Mouse (Mus musculus) ovary, postnatal 10 days (tissue): ENCODE data around the gene Gdf1.

Experiments used
- DNase-seq: peaks from one replicate; pipeline ENCODE4 v3.0.0; 2022; ENCODE audit warnings: low spot score

Gdf1 gene

DNA sequence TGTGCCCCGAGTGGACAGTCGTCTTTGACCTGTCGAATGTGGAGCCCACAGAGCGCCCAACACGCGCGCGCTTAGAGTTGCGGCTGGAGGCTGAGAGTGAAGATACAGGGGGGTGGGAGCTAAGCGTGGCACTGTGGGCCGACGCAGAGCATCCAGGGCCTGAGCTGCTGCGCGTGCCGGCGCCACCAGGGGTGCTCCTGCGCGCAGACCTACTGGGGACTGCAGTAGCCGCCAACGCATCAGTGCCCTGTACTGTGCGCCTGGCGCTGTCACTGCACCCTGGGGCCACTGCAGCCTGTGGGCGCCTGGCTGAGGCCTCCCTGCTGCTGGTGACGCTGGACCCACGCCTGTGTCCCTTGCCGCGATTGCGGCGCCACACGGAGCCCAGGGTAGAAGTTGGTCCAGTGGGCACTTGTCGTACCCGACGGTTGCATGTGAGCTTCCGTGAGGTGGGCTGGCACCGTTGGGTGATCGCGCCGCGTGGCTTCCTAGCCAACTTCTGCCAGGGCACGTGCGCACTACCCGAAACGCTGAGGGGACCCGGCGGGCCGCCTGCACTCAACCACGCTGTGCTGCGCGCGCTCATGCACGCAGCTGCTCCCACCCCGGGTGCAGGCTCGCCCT, 1.2 kb downstream of the Gdf1 start:
- DNase-seq: no peak

DNA sequence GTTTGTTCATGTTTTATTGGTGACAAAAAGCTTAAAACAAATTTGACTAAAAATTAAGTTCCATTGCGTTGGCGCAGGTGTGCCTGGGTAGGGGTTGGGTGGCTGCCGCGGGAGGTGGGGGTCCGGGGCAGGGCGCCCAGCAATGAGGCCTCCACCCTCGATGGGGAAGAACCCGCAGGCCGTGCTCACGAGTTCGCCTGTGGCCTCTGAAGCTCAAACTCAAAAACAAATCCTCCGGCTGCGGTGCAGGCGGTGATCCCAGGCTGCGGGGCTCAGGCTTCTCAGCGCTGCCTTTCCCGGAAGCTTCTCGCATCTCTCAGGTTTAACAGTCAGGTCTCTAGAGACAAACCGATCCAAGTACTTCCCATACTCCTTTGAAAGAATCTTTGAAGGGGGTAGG, 1.9 kb downstream of the Gdf1 start:
- no peak for DNase-seq

DNA sequence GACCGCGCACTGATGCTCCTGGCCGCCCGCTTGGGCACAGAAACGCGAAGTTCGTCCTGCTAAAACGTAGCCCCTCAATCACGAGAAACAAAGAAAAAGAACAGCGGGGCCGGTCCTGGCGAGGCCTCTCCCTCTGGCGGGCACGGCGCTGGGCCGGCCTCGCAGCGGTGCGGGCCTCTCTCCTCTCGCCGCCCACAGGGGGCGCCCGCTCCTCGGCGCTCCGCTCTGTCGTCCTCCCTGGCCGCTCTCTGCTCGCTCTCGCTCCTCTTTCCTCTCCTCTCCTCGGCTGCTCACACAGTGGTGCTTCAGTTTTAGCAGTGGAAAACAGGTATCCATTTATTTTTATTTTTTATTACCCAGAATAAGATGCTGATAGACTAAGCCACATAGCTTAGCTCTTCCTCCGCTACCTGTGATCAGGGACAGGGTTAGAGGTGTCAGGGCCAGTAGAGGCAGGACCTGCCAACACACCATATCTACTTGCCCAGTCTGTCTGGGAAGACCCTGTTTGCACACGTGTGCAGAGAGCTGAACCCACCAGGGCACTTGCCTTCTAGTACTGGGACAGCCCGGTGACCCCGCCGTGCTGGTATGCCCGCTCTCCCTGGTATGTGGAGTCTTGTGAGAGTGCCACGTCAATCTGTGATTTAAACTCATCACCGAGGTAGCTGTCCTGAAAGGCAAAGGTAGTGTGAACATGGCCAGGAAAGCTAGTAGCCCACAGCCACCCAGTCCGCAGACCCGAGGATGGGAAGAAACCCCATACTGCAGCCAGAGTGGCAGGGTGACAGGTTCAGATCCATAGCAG, 2.7 kb downstream of the Gdf1 start:
- no peak for DNase-seq

DNA sequence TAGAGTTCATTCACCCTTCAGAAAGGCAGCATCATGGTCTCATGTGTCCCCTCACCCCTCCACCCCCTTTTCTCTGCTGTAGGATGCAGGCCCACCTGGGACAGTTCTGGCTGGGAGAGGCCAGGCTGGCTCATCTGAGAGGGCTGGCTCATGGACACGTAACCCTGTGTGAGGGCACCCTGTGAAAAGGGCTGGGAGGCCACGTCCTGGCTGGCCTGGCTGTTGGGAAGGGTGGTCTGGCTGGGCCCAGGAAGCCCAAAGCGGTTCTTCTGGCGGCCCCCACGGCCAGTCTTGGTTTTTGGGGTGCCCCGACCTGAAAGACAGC, 3.2 kb downstream of the Gdf1 start:
- no peak for DNase-seq

DNA sequence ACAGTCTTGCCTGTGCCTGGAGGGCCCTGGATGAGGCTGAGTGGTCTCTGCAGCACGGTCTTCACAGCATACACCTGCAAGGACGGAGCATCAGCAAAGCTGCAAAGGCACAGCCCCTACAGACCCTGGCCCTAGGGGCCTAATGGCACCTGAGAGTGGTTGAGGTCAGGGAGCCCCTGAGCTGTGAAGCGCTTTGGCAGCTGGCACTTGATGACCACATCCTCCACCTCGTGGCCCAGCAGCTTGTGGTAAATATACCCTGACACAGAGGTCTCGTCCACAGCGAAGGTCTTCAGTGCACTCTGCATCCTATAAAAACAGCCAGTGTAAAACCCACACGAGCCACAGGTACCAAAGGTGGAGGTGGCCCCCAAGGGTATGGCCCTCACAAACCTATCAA, 9.3 kb downstream of the Gdf1 start:
- DNase-seq: no peak

DNA sequence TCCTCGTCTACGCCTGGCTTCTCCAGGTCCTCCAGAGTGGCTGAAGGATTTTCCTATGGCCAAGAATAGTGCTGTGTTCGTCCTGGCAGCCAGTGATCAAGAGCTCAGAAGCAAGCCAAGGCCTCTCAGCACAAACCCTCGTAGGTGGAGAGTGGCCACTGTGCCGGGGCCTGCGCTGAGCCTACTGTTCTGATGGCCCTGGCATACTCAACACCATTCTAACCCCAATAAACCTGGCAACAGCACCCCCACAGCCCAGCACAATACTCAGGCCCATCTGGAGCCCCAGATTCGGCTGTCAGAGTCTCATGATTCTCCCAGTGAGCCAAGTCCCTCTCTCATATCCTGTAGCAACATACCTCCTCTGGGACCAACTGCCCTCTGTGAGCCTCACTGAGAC, 11.0 kb downstream of the Gdf1 start:
- no peak for DNase-seq

DNA sequence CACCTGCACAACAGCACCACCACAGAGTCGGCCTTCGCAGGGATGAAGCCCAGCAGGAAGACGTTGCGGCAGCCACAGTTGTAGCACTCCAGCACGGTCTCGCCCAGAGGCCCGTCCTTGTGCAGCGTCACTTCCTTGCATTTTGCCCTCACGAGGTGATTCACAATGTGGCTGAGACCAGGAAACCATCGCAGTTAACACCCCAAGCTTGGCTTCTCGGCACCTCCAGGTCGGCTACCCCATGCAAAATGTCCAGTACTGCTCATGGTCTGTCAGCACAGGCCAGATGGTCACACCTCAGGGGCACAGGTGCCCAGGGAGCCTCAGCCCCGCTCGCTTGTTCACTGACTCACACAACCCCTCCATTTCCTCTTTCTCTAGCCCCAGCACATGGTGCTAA, 12.4 kb downstream of the Gdf1 start:
- DNase-seq: no peak

DNA sequence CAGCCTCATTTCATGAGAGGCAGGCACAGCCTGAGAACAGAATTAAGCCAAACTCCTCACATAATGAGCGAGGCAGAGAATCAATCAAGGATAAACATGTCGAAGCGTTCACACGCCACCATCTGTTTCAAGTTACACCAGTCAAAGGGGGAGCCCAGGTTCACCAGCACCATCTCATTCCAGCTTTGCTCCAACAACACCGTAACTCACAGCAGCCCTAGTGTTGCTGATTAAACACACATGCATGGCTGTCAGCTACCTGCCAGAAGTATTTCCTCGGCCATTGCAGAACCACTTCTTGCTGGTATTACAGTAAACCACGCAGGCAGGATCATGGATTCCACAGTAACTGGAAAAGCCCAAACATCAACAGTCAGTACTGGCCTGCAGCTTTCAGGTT, 13.5 kb downstream of the Gdf1 start:
- DNase-seq: no peak

DNA sequence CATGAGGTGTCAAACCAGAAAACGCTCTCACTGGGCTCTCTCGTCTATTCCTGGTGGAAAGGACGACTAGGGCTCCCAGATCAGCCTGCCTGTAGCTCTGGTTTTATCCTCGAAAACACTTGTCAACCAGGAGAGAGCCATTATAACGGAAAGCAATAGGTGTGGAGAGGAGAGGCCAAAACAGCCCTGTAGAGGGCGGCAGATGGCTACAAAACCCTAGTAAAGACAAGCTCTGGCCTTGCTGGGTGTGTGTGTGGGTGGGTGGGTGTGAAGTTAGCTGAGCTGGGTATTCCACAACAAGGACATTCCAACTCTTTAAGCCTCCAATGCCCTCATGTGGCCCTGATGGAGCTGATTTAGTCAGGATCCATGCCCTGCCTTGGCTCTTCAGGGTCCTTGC, 14.1 kb downstream of the Gdf1 start:
- no peak for DNase-seq

DNA sequence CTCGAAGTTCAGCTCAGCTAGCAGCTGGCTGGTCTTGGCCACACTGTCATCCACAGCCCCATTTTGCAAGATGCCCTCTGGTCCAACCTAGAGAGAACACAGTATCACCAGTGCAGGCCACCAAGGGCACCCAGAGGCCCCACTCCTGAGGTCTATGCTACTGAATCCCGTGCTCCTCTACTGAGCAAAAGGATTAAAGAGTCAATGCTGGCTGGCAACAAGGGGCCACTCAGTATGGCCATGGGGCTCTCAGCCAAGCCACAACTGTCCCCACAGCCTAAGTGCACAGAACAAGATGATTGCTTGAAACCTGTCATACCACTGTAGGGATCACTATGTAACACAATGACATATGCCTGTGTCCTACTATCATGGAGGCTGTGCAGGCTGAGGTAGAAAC, 14.7 kb downstream of the Gdf1 start:
- no peak for DNase-seq

DNA sequence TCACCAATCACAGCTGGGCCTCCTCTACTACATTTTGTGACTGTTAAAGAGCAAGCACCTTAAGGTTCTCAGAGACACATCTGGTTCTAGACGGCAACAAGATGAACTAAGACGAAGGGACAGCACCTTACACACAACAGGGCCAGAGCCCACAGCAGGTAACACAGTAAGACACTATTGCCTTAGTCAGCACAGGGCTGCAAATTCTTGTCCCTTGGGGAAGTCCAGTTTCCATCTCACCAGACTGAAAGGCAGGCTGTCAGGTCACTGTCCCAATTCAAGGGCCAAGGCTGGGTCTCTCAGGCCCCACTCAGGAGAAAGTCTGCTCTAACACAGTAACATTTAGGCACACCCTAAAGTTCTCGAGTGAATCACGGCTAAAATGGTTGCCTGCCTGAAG, 17.8 kb downstream of the Gdf1 start:
- no peak for DNase-seq

DNA sequence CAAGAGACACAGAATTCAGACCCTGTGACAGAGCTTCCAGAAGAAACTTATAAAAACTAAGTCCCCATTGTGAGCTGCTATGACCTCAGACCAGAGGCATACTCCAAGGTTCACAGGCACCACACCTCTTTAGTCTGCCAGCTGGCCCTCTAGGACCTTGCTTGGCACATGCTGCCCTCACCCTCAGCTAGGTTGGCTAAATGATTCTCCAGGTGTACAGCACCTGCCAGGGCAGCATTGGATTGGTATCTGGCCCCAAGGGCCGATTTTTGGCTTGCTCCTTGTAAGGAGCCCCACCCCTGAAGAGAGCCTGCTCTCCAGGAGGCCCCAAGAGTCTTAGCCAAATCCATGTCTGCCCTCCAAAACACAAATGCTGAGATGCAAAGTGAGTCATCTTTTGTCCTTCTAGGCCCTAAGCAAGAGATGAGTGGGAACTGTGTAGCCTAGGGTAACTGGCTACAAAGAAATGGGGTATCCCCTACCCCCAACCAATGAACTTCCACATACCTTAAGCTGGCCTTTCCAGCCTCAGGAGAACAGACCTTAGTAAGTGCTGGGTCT, 18.3 kb downstream of the Gdf1 start:
- no peak for DNase-seq

DNA sequence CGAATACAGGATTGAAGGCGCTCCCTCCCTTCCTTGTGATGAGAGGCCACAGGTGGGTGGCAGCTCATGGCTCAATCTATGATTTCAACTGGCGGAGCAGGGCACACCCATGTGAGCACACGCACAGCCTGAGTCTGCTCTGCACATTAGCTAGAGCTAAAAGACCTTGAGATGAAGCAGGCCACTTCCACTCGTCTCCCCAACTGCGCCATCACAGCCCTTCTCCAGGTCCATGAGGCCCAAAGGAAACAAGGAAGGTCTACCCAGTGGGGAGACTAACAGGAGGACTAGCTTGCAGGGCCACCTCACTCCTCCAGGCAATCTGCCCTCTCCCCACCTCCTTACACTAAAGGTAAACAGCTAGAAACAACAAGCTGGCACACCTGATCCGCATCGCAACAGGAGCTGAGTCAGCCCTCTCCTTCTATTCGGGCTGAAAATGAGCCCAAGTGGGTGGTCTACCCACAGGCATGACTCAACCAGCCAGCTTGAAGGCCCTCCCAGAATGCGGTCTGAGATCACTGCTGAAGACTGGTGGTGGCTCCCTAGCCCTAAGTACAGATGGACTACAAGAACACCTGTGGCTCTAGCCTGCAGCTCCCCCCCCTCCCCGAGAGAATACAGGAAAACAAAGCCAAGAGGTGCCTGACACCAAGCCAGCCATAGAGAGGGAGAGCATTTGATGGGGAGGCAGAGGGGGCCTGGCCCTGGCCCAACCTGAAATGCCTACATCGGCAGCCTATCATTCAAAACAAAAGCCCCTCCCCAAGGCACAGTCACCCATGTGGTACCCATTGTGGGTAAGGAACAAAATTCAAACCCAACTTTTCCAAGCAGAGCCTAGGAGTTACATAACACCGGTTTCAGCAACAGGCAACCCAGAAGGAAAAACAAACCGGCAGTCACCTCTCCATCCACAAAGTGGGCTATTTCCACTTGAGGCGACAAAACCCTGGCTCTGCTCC, 21.7 kb downstream of the Gdf1 start:
- no peak for DNase-seq

DNA sequence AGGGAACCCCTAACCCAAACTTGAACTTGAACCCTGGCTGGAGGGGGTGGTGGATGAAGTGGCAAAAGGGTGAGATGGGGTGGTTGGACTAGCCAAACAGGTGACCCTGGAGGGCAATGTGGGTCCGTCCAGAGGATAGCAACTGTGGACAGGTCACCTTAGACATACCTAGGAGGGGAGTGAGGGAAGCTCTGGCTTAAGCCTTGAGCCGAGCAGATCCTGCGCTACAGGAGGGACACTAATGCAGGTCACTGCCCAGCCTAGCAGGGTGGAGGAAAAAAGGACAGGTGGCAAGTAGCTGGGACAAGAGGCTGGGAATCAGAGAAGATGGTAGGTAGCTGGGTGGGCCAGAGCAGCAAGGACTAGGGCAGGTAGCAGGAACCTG, 22.4 kb downstream of the Gdf1 start:
- no peak for DNase-seq

DNA sequence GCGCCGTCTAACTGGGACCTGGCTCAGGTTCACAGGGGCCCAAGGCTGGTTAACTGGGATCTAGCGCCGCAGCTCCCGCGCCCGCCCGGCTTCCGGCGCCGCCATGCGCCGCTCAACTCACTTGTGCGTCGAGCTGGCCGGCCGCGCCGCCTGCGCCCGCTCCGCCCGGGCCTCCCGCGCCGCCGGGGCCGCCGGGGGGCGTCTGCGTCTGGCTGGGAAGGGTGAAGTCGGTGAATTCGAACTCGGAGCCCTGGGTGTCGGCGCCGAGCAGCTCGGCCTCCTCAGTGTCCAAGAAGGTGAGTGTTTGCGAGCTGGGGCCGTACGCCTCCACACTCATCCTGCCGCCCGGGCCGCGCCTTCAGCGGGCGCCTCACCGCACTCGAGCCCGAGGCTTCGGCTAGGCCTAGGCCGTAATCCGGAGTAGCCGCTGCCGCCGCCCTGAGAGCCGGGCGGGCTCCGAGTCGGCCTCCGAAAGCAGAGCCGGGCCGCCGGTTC, 23.1 kb downstream of the Gdf1 start:
- peak; percentile 49 for DNase-seq

DNA sequence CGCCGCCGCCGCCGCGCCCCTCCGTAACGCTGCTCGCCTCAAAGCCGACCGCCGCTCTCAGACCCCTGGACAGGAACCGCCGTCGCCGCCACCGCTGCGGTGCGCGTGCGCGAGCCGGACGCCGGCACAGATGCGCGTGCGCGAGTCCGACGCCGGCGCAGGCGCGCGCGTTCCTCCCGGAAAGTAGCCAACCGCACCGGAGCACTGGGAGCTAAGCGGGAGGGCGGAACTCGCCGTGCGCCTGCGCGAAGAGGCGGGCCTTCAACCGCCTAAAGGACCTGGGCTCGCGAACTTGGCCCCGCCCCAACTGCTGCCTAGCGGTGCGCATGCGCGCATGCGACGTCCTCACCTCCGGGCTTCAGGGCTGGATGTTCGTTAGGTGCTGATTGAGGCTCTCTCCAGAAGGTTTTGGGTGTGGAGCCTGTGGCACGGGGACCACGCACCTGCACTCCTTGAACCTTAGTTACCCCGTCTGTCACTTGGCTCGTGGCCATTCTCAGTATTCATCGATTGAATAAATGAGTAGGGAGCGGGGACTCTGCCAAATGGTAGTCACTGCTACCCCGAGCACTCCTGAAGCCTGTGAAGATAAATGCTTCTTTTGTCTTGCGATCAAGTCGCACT, 23.7 kb downstream of the Gdf1 start, which contains the start of gene Upf1:
TSS of gene Upf1 (minus strand) at position 85 of the 624 bp plus-strand sequence.
- peak; percentile 99 for DNase-seq

DNA sequence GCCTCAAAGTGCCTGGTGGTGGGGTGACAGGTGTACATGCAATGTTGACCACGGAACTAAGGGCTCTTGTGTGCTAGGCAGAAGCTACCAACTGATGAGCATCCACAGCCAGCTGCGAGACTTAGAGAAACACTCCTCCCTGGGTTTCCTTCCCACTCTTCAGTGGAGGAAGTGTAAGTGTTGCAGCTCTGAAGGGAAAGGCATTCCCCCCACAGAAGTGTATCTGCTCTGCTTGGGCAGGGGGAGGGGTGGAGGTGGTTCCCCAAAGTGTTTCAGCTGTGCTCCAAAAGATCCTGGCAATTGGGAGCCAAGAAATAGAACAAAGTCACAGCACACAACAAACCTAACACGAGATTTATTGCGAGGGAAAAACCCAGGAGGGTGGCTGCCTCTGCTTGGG, 24.4 kb downstream of the Gdf1 start:
- DNase-seq: no peak

DNA sequence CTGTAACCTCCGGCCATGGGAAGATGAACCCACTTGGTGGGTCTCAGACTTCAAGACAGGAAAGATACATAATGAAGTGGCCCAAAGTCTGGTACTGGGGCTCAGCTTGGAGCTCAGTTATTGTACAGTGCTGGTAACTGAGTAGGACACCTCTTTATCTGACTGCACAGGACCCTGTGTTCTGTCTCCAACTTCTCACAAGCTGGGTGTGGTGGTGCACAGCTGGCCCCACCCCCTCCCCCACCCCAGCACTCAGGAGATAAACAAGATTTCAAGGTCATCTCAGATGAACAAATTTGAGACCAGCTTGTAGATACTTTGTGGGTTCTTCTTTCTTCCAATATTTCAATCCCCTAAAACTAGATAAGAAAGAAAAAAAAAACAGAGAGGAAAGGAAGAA, 26.5 kb downstream of the Gdf1 start:
- DNase-seq: no peak

DNA sequence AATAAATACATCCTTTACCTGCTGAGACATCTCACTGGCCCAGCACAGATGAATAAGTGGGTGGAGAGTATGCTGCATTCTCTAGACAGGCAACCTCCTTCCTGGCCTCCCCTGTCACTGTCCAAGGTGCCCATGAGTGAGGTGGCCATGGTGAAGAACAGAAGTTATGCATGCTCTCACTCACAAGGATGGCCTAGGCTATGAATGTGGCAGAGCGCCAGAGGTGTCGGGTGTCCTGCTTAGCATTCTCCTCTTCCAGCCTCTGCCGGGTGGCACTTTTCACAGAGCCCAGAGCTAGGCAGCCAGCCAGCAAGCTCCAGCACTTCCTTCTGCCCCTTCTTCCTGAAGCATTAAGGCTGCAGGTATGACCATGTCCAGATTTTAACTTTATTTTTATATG, 29.8 kb downstream of the Gdf1 start:
- DNase-seq: no peak

DNA sequence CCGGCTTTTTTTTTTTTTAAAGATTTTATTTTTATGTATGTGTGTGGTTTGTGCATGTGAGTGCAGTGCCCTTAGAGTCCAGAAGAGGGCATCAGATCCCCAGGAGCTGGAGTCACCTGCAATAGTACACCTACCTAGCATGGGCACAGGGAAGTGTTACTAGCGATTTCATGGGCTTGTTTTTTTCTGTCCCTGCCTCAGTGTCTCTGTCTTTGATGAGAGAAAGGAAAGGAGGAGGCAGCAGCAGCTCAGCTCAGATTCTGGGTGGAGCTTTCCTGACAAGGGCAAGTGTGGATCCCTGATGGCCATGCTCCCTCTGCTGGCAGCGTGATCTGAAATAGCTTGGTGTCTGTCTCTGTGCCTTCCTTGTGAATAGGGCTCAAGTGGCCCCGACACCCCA, 31.2 kb downstream of the Gdf1 start:
- DNase-seq: no peak

DNA sequence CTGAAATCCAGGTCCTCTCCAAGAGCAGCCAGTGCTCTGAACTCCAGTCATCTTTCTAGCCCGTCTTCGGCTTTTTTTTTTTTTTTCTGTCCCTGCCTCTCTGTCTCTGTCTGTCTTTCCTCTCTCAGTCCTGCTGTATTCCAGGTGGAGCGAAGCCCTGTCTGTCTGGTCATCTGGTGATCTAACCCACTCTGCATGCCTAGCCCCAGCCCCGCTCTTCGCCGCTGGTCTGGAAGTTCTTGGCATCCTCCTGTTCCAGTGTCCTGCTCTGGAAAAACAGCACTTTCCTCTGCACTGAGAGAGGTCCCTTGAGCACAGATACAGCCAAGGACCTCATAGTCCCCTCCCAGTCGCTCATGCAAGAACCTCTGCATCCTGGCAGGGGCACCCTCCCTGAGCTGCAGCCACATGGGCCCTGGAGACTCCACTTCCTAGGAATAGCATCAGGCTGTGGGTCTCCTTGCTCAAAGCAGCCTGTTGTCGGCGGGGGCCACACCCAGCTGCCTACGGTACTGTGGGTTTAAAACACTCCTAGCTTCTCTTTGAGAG, 31.9 kb downstream of the Gdf1 start:
- DNase-seq: no peak

DNA sequence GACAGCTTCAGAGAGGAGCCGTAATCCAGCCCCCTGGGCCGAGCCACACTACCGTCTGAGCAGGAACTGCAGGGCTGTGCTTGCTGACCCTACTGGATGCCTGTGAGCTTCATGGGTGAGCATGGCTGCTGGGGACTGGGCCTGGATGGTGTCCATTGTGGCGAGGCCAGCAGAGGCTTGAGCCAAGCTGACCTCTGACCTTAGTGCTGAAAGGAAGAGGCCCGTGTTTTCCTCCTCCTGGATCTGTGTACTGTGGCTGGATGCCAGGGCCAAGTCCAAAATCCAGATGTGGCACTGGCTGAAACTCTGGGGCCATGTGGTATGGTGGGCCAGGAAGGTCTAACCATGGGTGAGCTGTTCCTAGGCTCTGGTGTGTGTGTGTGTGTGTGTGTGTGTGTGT, 34.4 kb downstream of the Gdf1 start:
- no peak for DNase-seq
